Mouse (Mus musculus) MEL (cell line): Measurements from ENCODE around the gene Card10. TPM values are rescaled to one million over a fixed set of nuclear protein-coding genes. Genes with fewer than 3 reads are reported as not detected.

Experiments used
- DNase-seq: peaks from one replicate; pipeline ENCODE4 v3.0.0; 2011; ENCODE audit warnings: low read depth, low spot score
- H3K27ac ChIP-seq: 2 replicates; pipeline ENCODE4 v1.5.1; 2012; ENCODE audit warnings: low read depth, mild to moderate bottlenecking, control low read depth, low read length, moderate library complexity; ENCODE audit not compliant: control insufficient read depth
- H3K27me3 ChIP-seq, 2 experiments: fragments of 150-350 bp in 1 of 2; sonication (generic) in 1 of 2; 2 replicates each; pipeline ENCODE4 v1.6.1; 2012; ENCODE audit warnings: low read length in 2 of 2, mild to moderate bottlenecking in 2 of 2, improper control_type of control experiment in 1 of 2, moderate library complexity in 1 of 2; ENCODE audit not compliant: insufficient read depth in 2 of 2, control insufficient read depth in 1 of 2
- H3K36me3 ChIP-seq, 2 experiments: 2 replicates each; pipeline ENCODE4 v1.6.1; 2012 to 2014; ENCODE audit warnings: low read length in 2 of 2, improper control_type of control experiment in 1 of 2, inconsistent platforms in 1 of 2, mild to moderate bottlenecking in 1 of 2; ENCODE audit not compliant: insufficient read depth in 2 of 2, control insufficient read depth in 1 of 2
- H3K4me1 ChIP-seq, 2 experiments: fragments of 150-350 bp in 1 of 2; sonication (generic) in 1 of 2; 2 replicates each; pipeline ENCODE4 v1.6.1; 2012; ENCODE audit warnings: low read length in 2 of 2, improper control_type of control experiment in 1 of 2, mild to moderate bottlenecking in 1 of 2; ENCODE audit not compliant: insufficient read depth in 2 of 2, control insufficient read depth in 1 of 2
- H3K4me3 ChIP-seq, 2 experiments: fragments of 150-350 bp in 1 of 2; sonication (generic) in 1 of 2; 2 replicates each; pipeline ENCODE4 v1.5.1; 2012; ENCODE audit warnings: low read depth in 2 of 2, low read length in 2 of 2, mild to moderate bottlenecking in 2 of 2, moderate library complexity in 2 of 2, control low read depth in 1 of 2, improper control_type of control experiment in 1 of 2; ENCODE audit not compliant: control insufficient read depth in 1 of 2, insufficient read depth in 1 of 2
- H3K79me2 ChIP-seq: 2 replicates; pipeline ENCODE4 v1.6.1; 2012; ENCODE audit warnings: mild to moderate bottlenecking, low read length, moderate library complexity; ENCODE audit not compliant: control insufficient read depth, poor library complexity, insufficient read depth
- H3K9ac ChIP-seq: 2 replicates; pipeline ENCODE4 v1.6.1; 2012; ENCODE audit warnings: low read depth, mild to moderate bottlenecking, control low read depth, low read length, moderate library complexity; ENCODE audit not compliant: control insufficient read depth, poor library complexity, severe bottlenecking
- H3K9me3 ChIP-seq: fragments of 150-350 bp; sonication (generic); replicated peaks from 2 replicates; pipeline ENCODE4 v1.6.1; 2012; ENCODE audit warnings: mild to moderate bottlenecking, low read length, improper control_type of control experiment, moderate library complexity; ENCODE audit not compliant: insufficient read depth
- BHLHE40 ChIP-seq: IDR thresholded peaks from 2 replicates; pipeline ENCODE4 v1.6.1; 2012; ENCODE audit warnings: low read depth, mild to moderate bottlenecking, inconsistent platforms, low read length, improper control_type of control experiment, borderline replicate concordance
- CHD1 ChIP-seq: IDR thresholded peaks from 2 replicates; pipeline ENCODE4 v1.6.1; 2012; ENCODE audit warnings: low read depth, mild to moderate bottlenecking, inconsistent platforms, low read length, improper control_type of control experiment
- CHD2 ChIP-seq: IDR thresholded peaks from 2 replicates; pipeline ENCODE4 v1.6.1; 2011; ENCODE audit warnings: low read length, improper control_type of control experiment
- E2F4 ChIP-seq: IDR thresholded peaks from 2 replicates; pipeline ENCODE4 v1.6.1; 2011; ENCODE audit warnings: low read depth, low read length, improper control_type of control experiment, borderline replicate concordance
- ETS1 ChIP-seq: IDR thresholded peaks from 2 replicates; pipeline ENCODE4 v1.6.1; 2012; ENCODE audit warnings: low read depth, mild to moderate bottlenecking, inconsistent platforms, low read length, improper control_type of control experiment, moderate library complexity
- GATA1 ChIP-seq: IDR thresholded peaks from 2 replicates; pipeline ENCODE4 v1.6.1; 2011; ENCODE audit warnings: low read depth, low read length, improper control_type of control experiment
- HCFC1 ChIP-seq: IDR thresholded peaks from 2 replicates; pipeline ENCODE4 v1.6.1; 2012; ENCODE audit warnings: low read depth, mild to moderate bottlenecking, inconsistent platforms, low read length, improper control_type of control experiment, moderate library complexity
- JUND ChIP-seq: IDR thresholded peaks from 2 replicates; pipeline ENCODE4 v1.6.1; 2011; ENCODE audit warnings: low read depth, mild to moderate bottlenecking, improper control_type of control experiment, low read length
- MAFK ChIP-seq: IDR thresholded peaks from 2 replicates; pipeline ENCODE4 v1.6.1; 2011; ENCODE audit warnings: low read depth, mild to moderate bottlenecking, low read length, improper control_type of control experiment, borderline replicate concordance
- MAX ChIP-seq: IDR thresholded peaks from 2 replicates; pipeline ENCODE4 v1.6.1; 2011; ENCODE audit warnings: low read length, improper control_type of control experiment
- MAZ ChIP-seq: IDR thresholded peaks from 2 replicates; pipeline ENCODE4 v1.6.1; 2012; ENCODE audit warnings: low read depth, mild to moderate bottlenecking, inconsistent platforms, low read length, improper control_type of control experiment
- MYB ChIP-seq: IDR thresholded peaks from 2 replicates; pipeline ENCODE4 v1.6.1; 2011; ENCODE audit warnings: mild to moderate bottlenecking, low read depth, low read length, improper control_type of control experiment
- MYC ChIP-seq: IDR thresholded peaks from 2 replicates; pipeline ENCODE4 v1.6.1; 2011; ENCODE audit warnings: low read depth, mild to moderate bottlenecking, low read length, improper control_type of control experiment, moderate library complexity
- NRF1 ChIP-seq: IDR thresholded peaks from 2 replicates; pipeline ENCODE4 v1.6.1; 2014; ENCODE audit warnings: low read depth, mild to moderate bottlenecking, inconsistent platforms, low read length, improper control_type of control experiment, moderate library complexity; ENCODE audit not compliant: poor library complexity, insufficient read depth, severe bottlenecking
- POLR2AphosphoS5 ChIP-seq: IDR thresholded peaks from 2 replicates; pipeline ENCODE4 v1.6.1; 2012; ENCODE audit warnings: low read depth, borderline replicate concordance, mild to moderate bottlenecking, inconsistent platforms, low read length, moderate library complexity, mixed read lengths
- SIN3A ChIP-seq: IDR thresholded peaks from 2 replicates; pipeline ENCODE4 v1.6.1; 2012; ENCODE audit warnings: low read length, improper control_type of control experiment, inconsistent platforms
- UBTF ChIP-seq: IDR thresholded peaks from 2 replicates; pipeline ENCODE4 v1.6.1; 2012; ENCODE audit warnings: low read depth, mild to moderate bottlenecking, inconsistent platforms, low read length, improper control_type of control experiment, moderate library complexity, borderline replicate concordance; ENCODE audit not compliant: insufficient read depth
- ZKSCAN1 ChIP-seq: IDR thresholded peaks from 2 replicates; pipeline ENCODE4 v1.6.1; 2012; ENCODE audit warnings: low read depth, mild to moderate bottlenecking, inconsistent platforms, low read length, improper control_type of control experiment, moderate library complexity
- ZMIZ1 ChIP-seq: IDR thresholded peaks from 2 replicates; pipeline ENCODE4 v1.6.1; 2012; ENCODE audit warnings: low read depth, mild to moderate bottlenecking, inconsistent platforms, low read length, improper control_type of control experiment, moderate library complexity
- ZNF384 ChIP-seq: IDR thresholded peaks from 2 replicates; pipeline ENCODE4 v1.6.1; 2012; ENCODE audit warnings: low read depth, mild to moderate bottlenecking, inconsistent platforms, low read length, improper control_type of control experiment
- polyA plus RNA-seq, 2 experiments: library from polyadenylated mRNA; stranded (reverse) in 1 of 2; unstranded in 1 of 2; fragments of >175 nt in 1 of 2; fragments of >200 nt in 1 of 2; gene quantifications; 2 replicates each; pipeline versions ENCODE4 v1.2.1 to v1.2.4; 2012; ENCODE audit warnings: low replicate concordance in 2 of 2, low read depth in 1 of 2; ENCODE audit not compliant: insufficient read length in 2 of 2, insufficient read depth in 1 of 2, missing spikeins in 1 of 2
- total RNA-seq: library from RNA; depleted of rRNA; stranded (reverse); fragments of 300-350 nt; gene quantifications from 2 replicates; pipeline ENCODE4 v1.2.3, GENCODE M21; 2012

Card10 gene
- total and polyA plus RNA-seq, 3 experiments, result not detected

GRCm38 (mm10) chr15:78797060-78797329 lies 5.8 kb downstream of the Card10 start:
- Histone ChIP-seq H3K79me2 (no peaks in the 10 kb centered on the region), H3K27ac (no peak overlapping the region), H3K9me3 (no peaks in the 10 kb centered on the region), H3K9ac (no peak overlapping the region), H3K4me1 (no peaks in the 10 kb centered on the region), H3K36me3 (no peaks in the 10 kb centered on the region), H3K27me3 (no peaks in the 10 kb centered on the region; a peak in 1 of 4 replicates), H3K4me3 (no peak overlapping the region)
- TF ChIP-seq GATA1 (no peak), BHLHE40 (no peak), ZKSCAN1 (no peak), JUND (no peak), MAZ (no peak), ZMIZ1 (no peak), POLR2AphosphoS5 (no peak), ETS1 (no peak), SIN3A (no peak), CHD1 (no peak), UBTF (no peak), MAFK (no peak), MYC (no peak)
- DNase-seq, result no peak

GRCm38 (mm10) chr15:78796196-78797059 lies 6.4 kb downstream of the Card10 start:
- Histone ChIP-seq H3K27ac (no peak overlapping the region), H3K79me2 (no peaks in the 10 kb centered on the region), H3K9ac (no peak overlapping the region), H3K9me3 (no peaks in the 10 kb centered on the region), H3K27me3 (no peaks in the 10 kb centered on the region; a peak in 1 of 4 replicates)
- TF ChIP-seq E2F4, result no peak
- TF ChIP-seq, all 39 proteins: peak for 0
- Histone ChIP-seq H3K36me3 (no peaks in the 10 kb centered on the region), H3K4me1 (no peaks in the 10 kb centered on the region), H3K4me3 (no peak overlapping the region)
- DNase-seq, result no peak

DNA sequence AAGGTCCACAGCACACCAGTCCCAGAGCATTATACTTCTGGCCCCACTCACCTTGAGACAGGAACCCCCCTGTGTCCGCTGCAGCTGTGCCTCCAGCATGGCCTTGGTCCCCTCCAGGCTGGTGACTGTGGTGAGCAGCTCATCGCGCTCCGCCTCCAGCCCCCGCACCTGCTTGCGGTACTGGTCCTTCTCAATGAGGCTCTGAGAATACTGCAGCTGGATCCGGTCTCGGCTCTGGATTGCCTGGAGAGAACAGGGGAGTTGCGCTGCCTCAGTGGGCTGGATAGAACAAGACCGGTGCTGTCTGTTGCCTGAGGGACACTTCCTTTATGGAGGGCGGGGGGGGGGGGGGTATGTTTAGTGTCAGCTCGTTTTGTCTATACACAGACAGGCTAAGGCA lies 11.9 kb downstream of the Card10 start:
- H3K4me1 ChIP-seq, result no peaks in the 10 kb centered on the region

More for the DNA sequence above, 11.9 kb downstream of the Card10 start:
- DNase-seq, result no peak
- TF ChIP-seq MYC (no peak), E2F4 (no peak), HCFC1 (no peak), CHD2 (no peak), UBTF (no peak), ZMIZ1 (no peak), MAX (no peak), CHD1 (no peak), MYB (no peak), NRF1 (no peak), SIN3A (no peak), MAZ (no peak), MAFK (no peak), ZNF384 (no peak)
- Histone ChIP-seq H3K79me2 (no peaks in the 10 kb centered on the region), H3K9ac (no peak overlapping the region), H3K36me3 (no peaks in the 10 kb centered on the region), H3K27me3 (peaks cover 0 to 2% of the 10 kb centered on the region in 2 experiments; a peak in 1 of 4 replicates), H3K4me3 (no peak overlapping the region), H3K27ac (no peak overlapping the region), H3K9me3 (no peaks in the 10 kb centered on the region)
